Mouse (Mus musculus) ES-Bruce4 (cell line): ENCODE data around the gene 6430571L13Rik.

Source experiments
- CTCF ChIP-seq: IDR thresholded peaks from one replicate; pipeline ENCODE4 v1.8.1; 2011; ENCODE audit warnings: low read depth, low read length
- POLR2A ChIP-seq: IDR thresholded peaks from one replicate; pipeline ENCODE4 v1.8.1; 2011; ENCODE audit warnings: low read length; ENCODE audit not compliant: insufficient read depth

DNA sequence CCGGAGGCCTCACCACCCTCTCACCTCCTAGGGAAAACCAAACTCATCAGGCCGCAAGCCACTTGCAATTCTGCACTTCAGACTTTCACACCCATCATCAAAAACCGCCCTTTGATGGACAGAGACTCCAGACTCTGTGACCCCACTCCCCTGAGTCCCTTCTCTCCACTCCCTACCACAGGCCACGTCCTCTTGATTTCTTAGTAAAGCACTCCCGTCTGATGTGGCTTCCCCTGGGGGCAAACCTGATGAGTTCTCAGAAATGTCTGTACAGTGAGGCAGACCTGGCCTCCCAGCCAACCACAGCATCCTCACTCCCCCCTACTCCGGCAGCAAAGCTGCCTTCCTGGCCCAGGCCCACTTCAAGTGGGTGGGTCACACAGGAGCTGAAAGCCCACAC is 6.0 kb upstream of the 6430571L13Rik start:
- TF ChIP-seq POLR2A (no peak), CTCF (no peak)
